Mouse (Mus musculus): Measurements from ENCODE around the gene Smim9.

Gene Smim9

GRCm38 (mm10) chrX:75163670-75164069 is at the start of gene Smim9:
Gene Smim9, minus strand, starts transcription at chrX:75163770.
- DNase-seq (ENCODE audit: low spot score), result no peak

- peak; percentile 44 for DNase-seq (ENCODE audit: low spot score)
Measured at GRCm38 (mm10) chrX:75155576-75156243, 7.9 kb downstream of the Smim9 start.

GRCm38 (mm10) chrX:75152249-75152648 is 11.3 kb downstream of the Smim9 start:
- no peak for DNase-seq (ENCODE audit: low spot score)

GRCm38 (mm10) chrX:75150304-75150703 is 13.3 kb downstream of the Smim9 start:
- no peak for DNase-seq (ENCODE audit: low spot score)

- no peak for DNase-seq (ENCODE audit: low spot score)
Measured at GRCm38 (mm10) chrX:75148414-75148813, 15.2 kb downstream of the Smim9 start.

- DNase-seq (ENCODE audit: low spot score), result peak; percentile 34
Measured at GRCm38 (mm10) chrX:75143124-75143555, 20.4 kb downstream of the Smim9 start.

- DNase-seq (ENCODE audit: low spot score), result no peak
Measured at GRCm38 (mm10) chrX:75138182-75138581, 25.4 kb downstream of the Smim9 start.

GRCm38 (mm10) chrX:75137729-75138128 is 25.8 kb downstream of the Smim9 start:
- DNase-seq (ENCODE audit: low spot score), result no peak

- no peak for DNase-seq (ENCODE audit: low spot score)
Measured at GRCm38 (mm10) chrX:75136938-75137337, 26.6 kb downstream of the Smim9 start.

- peak; percentile 78 for DNase-seq (ENCODE audit: low spot score)
Measured at GRCm38 (mm10) chrX:75130467-75131160, 33.0 kb downstream of the Smim9 start, which contains the start of gene Mpp1. Gene Mpp1, minus strand, starts transcription at chrX:75131016.

GRCm38 (mm10) chrX:75129474-75129873 is 34.1 kb downstream of the Smim9 start:
- no peak for DNase-seq (ENCODE audit: low spot score)

GRCm38 (mm10) chrX:75128333-75128980 is 35.1 kb downstream of the Smim9 start:
- no peak for DNase-seq (ENCODE audit: low spot score)

GRCm38 (mm10) chrX:75126893-75127292 is 36.7 kb downstream of the Smim9 start:
- DNase-seq (ENCODE audit: low spot score), result no peak

GRCm38 (mm10) chrX:75125606-75126005 is 38.0 kb downstream of the Smim9 start:
- DNase-seq (ENCODE audit: low spot score), result no peak

- no peak for DNase-seq (ENCODE audit: low spot score)
Measured at GRCm38 (mm10) chrX:75115550-75115949, 48.0 kb downstream of the Smim9 start.

- DNase-seq (ENCODE audit: low spot score), result no peak
Measured at GRCm38 (mm10) chrX:75102293-75102692, 61.3 kb downstream of the Smim9 start.

GRCm38 (mm10) chrX:75098799-75099198 is 64.8 kb downstream of the Smim9 start:
- DNase-seq (ENCODE audit: low spot score), result no peak

- DNase-seq (ENCODE audit: low spot score), result peak; percentile 5
Measured at GRCm38 (mm10) chrX:75096163-75096770, 67.3 kb downstream of the Smim9 start.

All from ovary, postnatal 36 days (tissue).